ENCODE assay signal across 8 mouse cellular contexts in genomic region chr1:90840250-90840649, GRCm38 (mm10). TPM values are rescaled to one million over a fixed set of nuclear protein-coding genes. Genes with fewer than 3 reads are reported as not detected.
DNase-seq lines count a peak whose midpoint lies in the region; ATAC-seq and TF ChIP-seq lines count a peak whose summit lies in the region.

No protein-coding gene starts in this region.

- no peak for ATAC-seq in forebrain, embryonic 15.5 days (replicated peaks)
- ATAC-seq in intestine, embryonic 15.5 days: no peak
- ATAC-seq in megakaryocyte progenitor cell, adult 5-6 weeks (replicated peaks; ENCODE audit: poor library complexity): no peak

- H3K27ac ChIP-seq in forebrain, embryonic 10.5 days: no peak overlapping the region
- no peak overlapping the region for H3K27ac ChIP-seq in forebrain, embryonic 15.5 days (replicated peaks)
- peak overlapping the region; percentile 98 for H3K27ac ChIP-seq in embryonic fibroblast, embryonic 13.5 days (ENCODE audit: insufficient read depth, low read length)
- H3K27ac ChIP-seq in intestine, embryonic 15.5 days: no peak overlapping the region

- no peak overlapping the region for H3K4me2 ChIP-seq in forebrain, embryonic 15.5 days (replicated peaks)
- peak overlapping the region; percentile 71 for H3K4me2 ChIP-seq in intestine, embryonic 15.5 days (replicated peaks)

- peak; percentile 26 for DNase-seq in forebrain, embryonic 10.5 days (ENCODE audit: extremely low spot score, low spot score)
- DNase-seq in ZHBTc4 (ENCODE audit: low read depth, low spot score): peak; percentile 43
- DNase-seq in left cerebral cortex, postnatal 4 days: peak; percentile 53
- peak; percentile 70 for DNase-seq in retina, embryonic 14.5 days (ENCODE audit: low spot score)

- no peak overlapping the region for H3K9ac ChIP-seq in forebrain, embryonic 15.5 days (replicated peaks)
- peak overlapping the region; percentile 18; the same call in 1 of the 2 replicates for H3K9ac ChIP-seq in intestine, embryonic 15.5 days

- no peaks in the 10 kb centered on the region for H3K36me3 ChIP-seq in forebrain, embryonic 10.5 days (replicated peaks)
- no peaks in the 10 kb centered on the region for H3K36me3 ChIP-seq in forebrain, embryonic 15.5 days
- no peaks in the 10 kb centered on the region for H3K36me3 ChIP-seq in intestine, embryonic 15.5 days

- no peak overlapping the region for H3K4me3 ChIP-seq in forebrain, embryonic 10.5 days
- no peak overlapping the region for H3K4me3 ChIP-seq in forebrain, embryonic 15.5 days
- no peak overlapping the region for H3K4me3 ChIP-seq in embryonic fibroblast, embryonic 13.5 days (ENCODE audit: insufficient read depth, low read length)
- no peak overlapping the region for H3K4me3 ChIP-seq in intestine, embryonic 15.5 days (replicated peaks)

- H3K4me1 ChIP-seq in forebrain, embryonic 10.5 days: peaks cover 20% of the 10 kb centered on the region
- peaks cover 9% of the 10 kb centered on the region; the same call in 1 of the 2 replicates for H3K4me1 ChIP-seq in forebrain, embryonic 15.5 days
- H3K4me1 ChIP-seq in embryonic fibroblast, embryonic 13.5 days (ENCODE audit: control insufficient read depth, insufficient read depth, low read length): peaks cover 15% of the 10 kb centered on the region
- peaks cover 14% of the 10 kb centered on the region for H3K4me1 ChIP-seq in intestine, embryonic 15.5 days (replicated peaks)

- H3K9me3 ChIP-seq in forebrain, embryonic 10.5 days: no peaks in the 10 kb centered on the region
- H3K9me3 ChIP-seq in forebrain, embryonic 15.5 days: no peaks in the 10 kb centered on the region
- no peaks in the 10 kb centered on the region for H3K9me3 ChIP-seq in intestine, embryonic 15.5 days

- intact Hi-C loops in left cerebral cortex, postnatal 4 days (cut with DNase I): loop anchor here (5.0 to 10.0 kb wide), 2 partner anchors 115 to 193 kb away; partner anchors contain the start of gene Prlh

- 17% methylated on average over 4 of the region's 4 CpGs for WGBS in forebrain, embryonic 10.5 days
- 12% methylated on average over 4 of the region's 4 CpGs for WGBS in forebrain, embryonic 15.5 days
- 9% methylated on average over 4 of the region's 4 CpGs for WGBS in intestine, embryonic 15.5 days

- no peaks in the 10 kb centered on the region for H3K27me3 ChIP-seq in forebrain, embryonic 10.5 days (ENCODE audit: poor library complexity, severe bottlenecking)
- no peaks in the 10 kb centered on the region for H3K27me3 ChIP-seq in forebrain, embryonic 15.5 days
- H3K27me3 ChIP-seq in intestine, embryonic 15.5 days (replicated peaks): no peaks in the 10 kb centered on the region

- TF ChIP-seq POLR2A in embryonic fibroblast, embryonic 13.5 days (IDR thresholded peaks at IDR 0.05; ENCODE audit: low read depth, low read length): no peak

- no peak for TF ChIP-seq CTCF in embryonic fibroblast, embryonic 13.5 days (IDR thresholded peaks at IDR 0.05; ENCODE audit: borderline replicate concordance, insufficient read depth, low read length)

RNA-seq across cellular contexts. Expression of gene Col6a3, which starts 3.5 kb away (rescaled TPM):
- polyA plus RNA-seq in forebrain, embryonic 10.5 days (2016; fragmentation: Nextera tagmentation; extraction: Ambion mirVana): 1.8 and 2.3 TPM in 2 replicates
- polyA plus RNA-seq in forebrain, embryonic 15.5 days (2015; fragmentation: Nextera tagmentation; extraction: Ambion mirVana): 3.2 and 3.5 TPM in 2 replicates
- polyA plus RNA-seq in embryonic fibroblast, embryonic 13.5 days (2011; ENCODE audit: insufficient read length, low read depth, missing spikeins): 591 and 749 TPM in 2 replicates
- polyA plus RNA-seq in intestine, embryonic 15.5 days (2015; fragmentation: Nextera tagmentation; extraction: Ambion mirVana): 73.2 and 74.5 TPM in 2 replicates
- total RNA-seq in left cerebral cortex, postnatal 4 days (2021): 10 to 100 TPM in 1 of 2 experiments, 1 to 10 TPM in 1; 7.8 to 10.5 TPM
- total RNA-seq in megakaryocyte progenitor cell, adult 5-6 weeks (2015): not detected in 2 replicates
- not detected in 2 replicates for total RNA-seq in megakaryocyte progenitor cell, adult 5-6 weeks (2017)

Comparison
In these comparisons a context has a peak if more than half of its experiments do, and no peak if none do; other contexts are left out.
1. RNA of gene Col6a3, which starts 3.5 kb away (polyA plus RNA-seq): 591 to 749 TPM in embryonic fibroblast, embryonic 13.5 days and 73.2 to 74.5 TPM in intestine, embryonic 15.5 days; 3.2 to 3.5 TPM in forebrain, embryonic 15.5 days and 1.8 to 2.3 TPM in forebrain, embryonic 10.5 days; every median in the first group is over 10 times any median in the second.
2. Peak in every context shown above with its lines, with median percentiles within 50 percentile points of each other: DNase-seq.